Mouse (Mus musculus): Measurements from ENCODE around the gene Nudt14. TPM values are rescaled to one million over a fixed set of nuclear protein-coding genes. Genes with fewer than 3 reads are reported as not detected.

Gene Nudt14
- polyA plus RNA-seq, 2 experiments, result 54.4 to 78.4 TPM

DNA sequence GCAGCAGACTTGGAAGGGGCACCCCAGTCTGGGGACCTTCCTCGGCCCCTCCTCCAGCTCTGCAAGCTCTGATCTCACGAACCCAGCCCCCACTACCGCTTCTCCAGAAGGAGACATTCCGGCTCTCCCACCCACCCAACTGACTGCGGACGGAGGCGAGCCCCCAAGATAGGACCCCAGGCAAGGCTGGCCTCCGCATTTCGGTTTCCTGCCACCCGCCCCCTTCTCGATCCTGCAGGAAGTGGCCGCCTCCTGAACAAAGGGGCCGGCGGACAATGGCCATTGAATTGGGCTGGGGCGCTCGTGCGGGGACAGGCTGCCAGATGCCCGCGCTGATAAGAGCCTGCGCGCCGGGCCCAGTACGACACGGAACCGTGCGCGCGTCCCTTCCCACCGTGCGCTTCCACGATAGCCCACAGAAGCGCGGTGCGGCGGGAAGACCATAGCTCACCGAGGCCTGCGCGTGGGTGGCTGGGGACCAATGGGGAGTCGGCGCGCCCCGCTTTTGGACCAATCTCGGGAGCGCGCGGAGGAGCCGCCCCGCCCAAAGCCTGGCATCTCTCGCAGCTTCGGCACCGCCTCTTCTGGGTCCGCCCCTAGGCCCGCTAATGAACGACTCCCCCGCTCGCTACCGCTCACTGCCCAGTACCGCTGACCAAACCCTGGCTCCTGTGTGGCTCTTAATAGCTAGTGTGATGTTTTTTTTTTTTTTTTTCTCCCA, 8.3 kb upstream of the Nudt14 start:
- H3K36me3 ChIP-seq (ENCODE audit: control insufficient read depth, insufficient read depth, low read length), result no peaks in the 10 kb centered on the region
- H3K4me3 ChIP-seq (replicated peaks; ENCODE audit: low read length), result peak overlapping the region; percentile 62
- H3K9ac ChIP-seq (ENCODE audit: low read depth, low read length, severe bottlenecking), result peak overlapping the region; percentile 74
- ATAC-seq (ENCODE audit: low FRiP score, low read depth), result peak; percentile 85
- peak; percentile 91 for DNase-seq (ENCODE audit: low spot score)
- peak overlapping the region; percentile 70; the same call in 1 of the 2 replicates for H3K27ac ChIP-seq (replicated peaks; ENCODE audit: low read depth, low read length)
- peaks cover 10% of the 10 kb centered on the region; the same call in 1 of the 2 replicates for H3K4me1 ChIP-seq (ENCODE audit: control insufficient read depth, insufficient read depth, low read length)
- 0% methylated on average over 42 of the region's 58 CpGs for WGBS
- H3K27me3 ChIP-seq (ENCODE audit: control insufficient read depth, insufficient read depth, low read length), result no peaks in the 10 kb centered on the region
- no peaks in the 10 kb centered on the region for H3K9me3 ChIP-seq (ENCODE audit: control insufficient read depth, low read length)
- peak overlapping the region; percentile 96 for H3K4me2 ChIP-seq (replicated peaks; ENCODE audit: low read depth, low read length, severe bottlenecking)
- no peak for TF ChIP-seq POLR2A (IDR thresholded peaks at IDR 0.05; ENCODE audit: borderline replicate concordance, extremely low read depth, insufficient read depth, insufficient read length)

DNA sequence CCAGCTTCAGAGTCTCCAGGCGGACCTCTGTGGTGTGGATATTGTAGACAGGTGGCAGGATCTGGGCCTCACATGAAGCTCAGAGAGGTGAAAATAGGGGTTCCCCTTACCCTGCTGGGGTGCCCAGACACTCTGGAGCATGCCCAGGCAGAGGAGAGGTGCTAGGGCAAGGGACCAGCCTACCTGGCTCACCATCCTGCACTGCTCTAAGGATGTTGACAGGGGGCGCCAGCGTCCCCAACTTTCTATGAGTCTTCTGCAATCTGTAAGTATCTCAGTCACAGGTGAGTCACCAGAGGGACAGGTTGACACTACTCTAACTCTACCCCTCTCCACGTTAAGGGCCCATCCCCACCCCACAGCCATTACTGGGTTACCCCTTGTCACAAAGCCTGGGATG, 5.4 kb upstream of the Nudt14 start:
- WGBS, result 22% methylated on average over 4 of the region's 4 CpGs
- peak; percentile 34 for DNase-seq (ENCODE audit: low spot score)

DNA sequence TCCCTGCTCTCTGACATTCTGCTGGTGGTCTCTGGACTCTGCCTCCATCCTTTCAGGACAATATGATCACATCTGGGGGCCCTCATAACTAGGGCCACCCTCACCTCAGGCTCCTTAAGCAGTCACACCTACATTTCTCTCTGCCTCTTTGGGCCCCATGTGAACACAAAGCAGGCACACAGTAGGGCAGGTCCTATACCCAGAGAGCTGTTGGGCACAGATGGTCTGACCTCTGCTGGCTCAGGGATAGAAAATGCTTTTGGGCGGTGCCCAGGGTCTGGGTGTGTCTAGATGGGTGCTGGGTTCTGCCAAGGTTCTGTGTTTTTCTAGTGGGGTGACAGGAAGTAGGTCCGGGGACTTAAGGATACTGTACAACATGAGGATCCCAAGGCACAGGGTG, 1.7 kb upstream of the Nudt14 start:
- H3K4me1 ChIP-seq (ENCODE audit: control insufficient read depth, insufficient read depth, low read length), result peaks cover 12% of the 10 kb centered on the region
- TF ChIP-seq POLR2A (IDR thresholded peaks at IDR 0.05; ENCODE audit: borderline replicate concordance, extremely low read depth, insufficient read depth, insufficient read length), result no peak
- no peaks in the 10 kb centered on the region for H3K9me3 ChIP-seq (ENCODE audit: control insufficient read depth, low read length)
- no peak overlapping the region for H3K9ac ChIP-seq (ENCODE audit: low read depth, low read length, severe bottlenecking)
- no peak overlapping the region for H3K4me2 ChIP-seq (replicated peaks; ENCODE audit: low read depth, low read length, severe bottlenecking)
- no peak for DNase-seq (ENCODE audit: low spot score)
- no peak overlapping the region for H3K4me3 ChIP-seq (replicated peaks; ENCODE audit: low read length)
- WGBS, result 88% methylated on average over 2 of the region's 2 CpGs
- H3K36me3 ChIP-seq (ENCODE audit: control insufficient read depth, insufficient read depth, low read length), result no peaks in the 10 kb centered on the region
- H3K27me3 ChIP-seq (ENCODE audit: control insufficient read depth, insufficient read depth, low read length), result no peaks in the 10 kb centered on the region
- no peak for ATAC-seq (ENCODE audit: low FRiP score, low read depth)
- no peak overlapping the region for H3K27ac ChIP-seq (replicated peaks; ENCODE audit: low read depth, low read length)

More for the DNA sequence above, 5.4 kb upstream of the Nudt14 start:
- H3K27ac ChIP-seq (replicated peaks; ENCODE audit: low read depth, low read length), result no peak overlapping the region
- H3K36me3 ChIP-seq (ENCODE audit: control insufficient read depth, insufficient read depth, low read length), result no peaks in the 10 kb centered on the region
- ATAC-seq (ENCODE audit: low FRiP score, low read depth), result no peak
- H3K9me3 ChIP-seq (ENCODE audit: control insufficient read depth, low read length), result no peaks in the 10 kb centered on the region
- TF ChIP-seq POLR2A (IDR thresholded peaks at IDR 0.05; ENCODE audit: borderline replicate concordance, extremely low read depth, insufficient read depth, insufficient read length), result no peak
- H3K27me3 ChIP-seq (ENCODE audit: control insufficient read depth, insufficient read depth, low read length), result no peaks in the 10 kb centered on the region
- peaks cover 11% of the 10 kb centered on the region; the same call in 1 of the 2 replicates for H3K4me1 ChIP-seq (ENCODE audit: control insufficient read depth, insufficient read depth, low read length)
- no peak overlapping the region for H3K4me3 ChIP-seq (replicated peaks; ENCODE audit: low read length)
- no peak overlapping the region for H3K4me2 ChIP-seq (replicated peaks; ENCODE audit: low read depth, low read length, severe bottlenecking)
- H3K9ac ChIP-seq (ENCODE audit: low read depth, low read length, severe bottlenecking), result no peak overlapping the region

DNA sequence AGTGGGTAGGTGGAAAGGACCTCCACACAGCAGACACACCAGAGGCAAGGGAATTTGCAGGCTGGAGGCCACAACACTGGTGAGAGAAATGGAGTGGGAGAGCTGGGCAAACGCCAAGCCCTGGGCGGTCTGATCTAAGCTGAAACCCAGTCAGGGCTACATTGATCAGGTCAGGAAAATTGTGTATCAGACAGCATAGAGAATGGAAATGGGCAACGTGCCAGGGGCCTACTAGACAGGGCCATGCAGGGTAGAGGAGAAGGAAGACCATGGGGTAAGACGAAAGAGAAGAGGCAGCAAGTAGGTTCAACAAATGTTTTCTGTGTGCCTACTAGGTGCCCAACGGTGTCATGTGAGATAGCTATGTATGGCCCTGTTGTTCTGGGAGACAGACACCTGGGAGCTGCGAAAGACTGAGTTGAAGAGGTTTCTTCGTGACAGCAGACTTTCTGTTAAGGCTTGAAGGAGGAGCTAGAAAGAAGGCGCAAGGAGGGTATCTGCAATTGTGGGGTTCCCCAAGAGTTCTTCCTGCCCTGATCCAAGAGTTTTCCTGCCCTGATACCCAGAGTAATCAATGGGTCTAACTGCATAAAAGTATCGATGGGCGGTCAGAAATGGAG, 658 bp downstream of the Nudt14 start:
- H3K27ac ChIP-seq (replicated peaks; ENCODE audit: low read depth, low read length), result 0 out of 2 replicates have a peak overlapping the region, but pooled peaks have one; percentile 58
- 43% methylated on average over 10 of the region's 10 CpGs for WGBS
- ATAC-seq (ENCODE audit: low FRiP score, low read depth) (no peak), DNase-seq (ENCODE audit: low spot score) (no peak)
- H3K4me3 ChIP-seq (replicated peaks; ENCODE audit: low read length), result peak overlapping the region; percentile 67
- H3K27me3 ChIP-seq (ENCODE audit: control insufficient read depth, insufficient read depth, low read length), result no peaks in the 10 kb centered on the region
- no peaks in the 10 kb centered on the region for H3K36me3 ChIP-seq (ENCODE audit: control insufficient read depth, insufficient read depth, low read length)
- no peak for TF ChIP-seq POLR2A (IDR thresholded peaks at IDR 0.05; ENCODE audit: borderline replicate concordance, extremely low read depth, insufficient read depth, insufficient read length)
- H3K4me1 ChIP-seq (ENCODE audit: control insufficient read depth, insufficient read depth, low read length), result peaks cover 12% of the 10 kb centered on the region
- peak overlapping the region; percentile 56 for H3K4me2 ChIP-seq (replicated peaks; ENCODE audit: low read depth, low read length, severe bottlenecking)
- H3K9me3 ChIP-seq (ENCODE audit: control insufficient read depth, low read length), result no peaks in the 10 kb centered on the region
- peak overlapping the region; percentile 78 for H3K9ac ChIP-seq (ENCODE audit: low read depth, low read length, severe bottlenecking)

DNA sequence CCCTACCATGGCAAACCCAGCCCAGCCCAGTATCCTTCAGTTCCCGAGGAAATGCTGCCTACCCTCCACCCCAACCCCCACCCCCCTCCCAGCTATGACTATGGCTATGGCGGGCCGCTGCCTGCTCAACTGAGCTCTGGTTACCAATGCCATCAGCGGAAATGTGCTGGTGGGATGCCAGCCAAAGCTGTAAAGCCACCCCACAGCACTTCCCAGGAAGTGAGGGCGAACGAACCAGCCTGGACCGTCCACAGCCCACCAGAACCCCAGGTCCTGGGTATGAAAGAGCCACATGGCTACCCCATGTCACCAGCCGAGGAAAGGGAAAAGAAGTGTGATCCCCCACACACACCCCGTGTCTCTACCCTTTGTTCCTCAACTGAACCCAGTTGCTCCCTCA, 1.2 kb downstream of the Nudt14 start:
- 69% methylated on average over 8 of the region's 9 CpGs for WGBS
- Histone ChIP-seq H3K4me3 (replicated peaks; ENCODE audit: low read length) (no peak overlapping the region), H3K4me1 (ENCODE audit: control insufficient read depth, insufficient read depth, low read length) (peaks cover 12% of the 10 kb centered on the region), H3K9me3 (ENCODE audit: control insufficient read depth, low read length) (no peaks in the 10 kb centered on the region), H3K9ac (ENCODE audit: low read depth, low read length, severe bottlenecking) (no peak overlapping the region), H3K36me3 (ENCODE audit: control insufficient read depth, insufficient read depth, low read length) (0 out of 2 replicates have a peak, but pooled peaks cover 1% of the 10 kb centered on the region), H3K27me3 (ENCODE audit: control insufficient read depth, insufficient read depth, low read length) (no peaks in the 10 kb centered on the region), H3K4me2 (replicated peaks; ENCODE audit: low read depth, low read length, severe bottlenecking) (peak overlapping the region; percentile 56; the same call in 1 of the 2 replicates), H3K27ac (replicated peaks; ENCODE audit: low read depth, low read length) (no peak overlapping the region)
- ATAC-seq (ENCODE audit: low FRiP score, low read depth) (no peak), DNase-seq (ENCODE audit: low spot score) (no peak)
- no peak for TF ChIP-seq POLR2A (IDR thresholded peaks at IDR 0.05; ENCODE audit: borderline replicate concordance, extremely low read depth, insufficient read depth, insufficient read length)

Measured in limb, embryonic 14.5 days (tissue).